Mouse (Mus musculus) cerebellum, postnatal 10 days (tissue): ENCODE measurements at regions not wholly inside any gene's neighbourhood (a gene's known extent, or its start where the extent isn't known, plus 50 kb on each side); places are given as distances from the start of the nearest gene placed in this dataset.

ENCODE experiments used
- DNase-seq, 2 experiments: peaks; one replicate each; pipeline ENCODE4 v3.0.0; 2021; ENCODE audit warnings: mixed read lengths in 2 of 2

DNA sequence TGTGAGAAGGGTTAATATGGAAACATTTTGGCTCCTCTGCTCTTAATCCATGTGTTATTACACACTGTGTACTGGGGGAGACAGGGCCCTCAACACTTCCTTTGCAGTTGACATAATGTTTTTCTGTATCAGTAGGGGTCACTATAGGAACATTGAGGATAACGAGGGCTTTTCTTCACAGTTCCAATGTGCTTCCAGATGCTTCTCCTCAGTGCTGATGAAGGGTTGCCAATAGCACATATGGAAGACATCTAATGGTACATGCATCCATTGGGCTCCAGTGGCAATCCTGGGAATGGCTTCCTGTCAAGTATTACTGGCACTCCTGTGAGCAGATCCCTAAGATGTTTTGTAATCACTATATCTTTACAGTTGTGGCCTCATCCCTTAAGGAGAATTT is 62.1 kb downstream of the Naa11 start:
- peak; percentile 50 to 63 for DNase-seq

DNA sequence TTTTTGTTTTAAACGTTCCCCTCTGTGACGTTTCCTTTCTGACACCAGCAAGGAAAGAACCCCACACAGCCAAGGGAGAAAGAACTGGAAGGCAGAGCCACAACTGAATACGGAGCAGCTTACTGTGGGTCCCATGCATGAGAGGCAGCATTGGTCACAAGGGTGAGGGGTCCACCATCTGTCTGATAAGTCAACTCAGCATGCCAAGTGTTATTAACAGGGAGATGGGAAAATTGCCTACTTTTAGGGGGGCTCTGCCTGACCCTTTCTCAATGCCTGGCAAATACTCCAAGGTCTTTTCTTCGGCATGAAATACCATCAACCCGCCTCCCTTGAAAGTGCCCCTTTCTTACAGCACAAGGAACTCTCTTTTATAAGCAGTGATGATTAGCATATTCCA is 66.3 kb downstream of the Naa11 start:
- peak; percentile 50 to 58 for DNase-seq

DNA sequence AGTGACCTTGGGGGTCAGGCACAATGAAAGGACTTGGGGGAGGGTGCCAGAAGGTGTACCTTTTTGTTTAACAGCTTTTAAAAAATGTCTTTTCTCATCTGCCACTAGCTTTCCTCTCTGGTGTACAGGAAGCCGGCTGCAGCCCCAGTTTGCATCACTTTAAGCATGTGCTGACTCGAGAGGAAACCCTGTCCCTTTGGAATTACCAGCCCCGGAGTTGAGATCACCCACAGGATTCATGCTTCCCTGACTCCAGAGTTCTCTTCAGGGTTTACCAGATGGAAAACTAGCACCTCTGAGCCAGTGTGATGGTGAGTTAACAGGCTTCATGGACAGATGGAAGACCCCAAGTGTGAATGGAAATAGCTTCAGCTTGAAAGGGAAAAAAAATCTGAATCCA is 68.3 kb downstream of the Naa11 start:
- DNase-seq, result no peak

DNA sequence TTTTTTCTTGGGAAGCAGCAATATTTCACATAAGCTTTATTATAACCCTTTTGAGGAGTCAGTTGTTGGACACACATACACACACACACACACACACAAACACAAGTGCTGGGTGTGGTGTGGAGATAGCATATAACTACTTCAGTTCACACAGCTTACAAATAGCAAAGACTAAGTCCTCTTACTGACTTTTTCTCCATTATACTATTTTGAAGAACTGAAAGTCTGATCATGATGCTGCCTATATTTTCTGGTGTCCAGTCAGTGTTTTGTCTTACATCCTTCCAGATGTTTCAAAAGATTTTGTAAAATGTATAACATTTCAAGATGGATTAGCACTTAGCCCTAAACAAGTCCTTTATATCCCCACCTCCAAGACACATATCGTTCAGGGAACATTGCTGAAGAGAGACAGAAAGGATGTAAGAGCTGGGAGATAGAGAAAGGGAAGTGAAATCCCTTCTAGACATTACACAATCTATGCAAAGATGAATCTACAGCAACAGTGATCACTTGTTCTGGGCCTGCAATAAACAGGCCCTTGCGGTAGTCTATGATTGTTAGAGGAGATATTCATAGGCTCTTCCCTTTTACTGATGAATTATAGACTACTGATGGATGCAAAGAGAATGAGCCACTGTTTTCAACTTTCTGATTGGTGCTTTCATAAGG is 72.2 kb downstream of the Naa11 start:
- no peak for DNase-seq

DNA sequence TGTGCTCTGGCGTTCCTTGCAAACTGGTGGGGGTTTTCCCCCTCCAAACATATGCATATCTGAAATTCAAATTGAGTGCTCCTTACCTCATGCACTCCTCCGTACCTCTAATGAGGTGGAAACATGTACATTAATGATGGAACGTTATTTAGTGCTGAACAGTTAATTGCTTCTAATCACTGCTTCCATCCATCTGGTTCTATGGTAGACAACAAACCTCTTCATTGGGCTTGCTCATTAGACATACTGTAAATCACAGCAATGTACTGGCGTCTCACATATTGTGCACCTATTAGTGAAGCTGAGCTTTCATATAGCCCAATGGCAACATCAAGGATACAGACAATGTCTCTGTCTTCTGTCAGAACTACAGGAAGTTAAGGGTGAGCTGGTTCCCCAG is 85.3 kb downstream of the Naa11 start:
- no peak for DNase-seq

DNA sequence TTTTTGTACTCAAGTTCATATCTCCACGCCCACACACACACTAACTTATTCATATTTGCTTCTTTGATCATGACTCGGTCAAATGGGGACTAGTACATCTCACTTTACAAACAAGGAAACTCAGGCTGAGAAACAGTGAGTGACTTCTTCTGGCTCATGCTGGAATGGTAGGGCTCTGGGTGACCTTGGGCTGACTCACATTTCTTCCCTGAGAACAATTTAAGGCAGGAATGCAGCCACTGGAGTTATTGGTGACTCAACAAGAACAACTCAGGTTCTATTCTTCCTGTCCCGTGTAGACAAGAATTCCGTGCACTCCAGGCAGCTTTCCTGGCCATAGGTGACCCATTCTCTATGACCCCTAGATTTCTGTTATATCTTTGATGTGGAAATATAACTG is 87.3 kb downstream of the Naa11 start:
- no peak for DNase-seq

DNA sequence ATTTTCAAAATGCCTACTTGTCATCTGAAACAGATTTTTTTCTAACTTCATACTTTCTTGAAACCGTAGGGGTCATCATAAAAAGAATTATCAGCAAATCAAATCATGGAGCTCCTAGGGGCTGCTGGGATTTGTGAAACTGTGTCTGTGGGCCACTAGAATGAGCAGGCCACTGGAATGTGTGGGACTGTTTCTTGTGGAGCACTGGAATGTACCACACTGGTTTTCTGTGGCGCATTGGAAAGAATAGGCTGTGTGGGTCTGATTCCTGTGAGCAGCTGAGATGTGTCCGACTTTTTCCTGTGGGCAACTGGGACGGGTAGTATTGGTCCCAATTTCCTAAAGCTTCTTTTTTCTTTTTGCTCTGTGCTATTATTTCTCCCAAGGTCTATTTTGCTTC is 90.6 kb downstream of the Naa11 start:
- DNase-seq, result peak; percentile 26 to 34

DNA sequence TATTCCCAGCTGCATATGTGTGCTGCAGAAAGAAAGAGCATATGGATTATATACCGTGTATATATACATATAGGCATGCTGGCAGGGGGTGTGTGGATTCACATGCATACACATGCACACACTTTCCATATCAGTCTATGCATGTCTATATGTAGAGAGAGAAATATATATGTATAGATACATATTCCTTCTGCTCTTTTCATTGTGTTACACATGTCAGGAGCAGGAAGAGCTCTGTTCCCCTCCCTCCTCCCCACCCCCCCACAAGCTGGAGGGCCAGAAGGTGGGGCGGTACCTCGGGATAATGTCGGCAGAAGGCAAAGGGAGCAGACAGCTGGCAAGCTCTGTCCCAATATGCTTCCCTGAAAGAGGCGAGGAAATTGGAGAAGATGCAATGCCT is 91.3 kb downstream of the Naa11 start:
- peak; percentile 94 to 96 for DNase-seq

DNA sequence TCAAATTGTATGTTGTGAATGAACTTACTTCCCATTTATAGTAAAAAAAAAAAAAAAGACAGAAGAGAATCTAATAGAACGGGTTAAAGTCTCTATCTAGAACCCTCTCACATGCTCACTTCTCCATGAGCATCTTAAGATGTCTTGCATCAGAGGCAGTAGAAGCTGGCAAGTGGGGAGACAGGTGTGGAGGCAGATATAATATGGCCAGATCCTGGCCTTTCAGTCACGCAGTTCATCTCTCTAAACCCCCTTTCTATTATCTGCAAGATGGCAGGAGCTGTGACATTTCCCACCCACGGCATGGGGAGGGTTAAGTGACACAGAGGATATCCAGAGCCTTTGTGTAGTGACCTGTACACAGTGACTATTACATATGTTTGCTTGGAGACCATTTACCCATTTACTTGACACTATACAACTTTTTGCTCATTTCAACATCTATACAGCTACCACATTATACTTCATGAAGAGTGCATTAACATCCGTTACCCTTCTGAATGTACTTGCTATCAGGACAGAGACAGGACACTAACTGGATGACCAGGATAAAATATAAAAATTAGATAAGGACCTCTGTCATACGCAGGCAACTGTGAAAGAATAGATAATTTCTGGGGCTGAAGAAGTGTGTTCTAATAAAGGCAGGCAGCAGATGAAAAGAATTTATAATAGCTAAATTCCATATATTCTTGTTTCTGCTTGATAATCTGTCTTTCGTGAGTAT is 91.9 kb downstream of the Naa11 start:
- peak in 1 of 2 experiments; percentile 30 for DNase-seq

DNA sequence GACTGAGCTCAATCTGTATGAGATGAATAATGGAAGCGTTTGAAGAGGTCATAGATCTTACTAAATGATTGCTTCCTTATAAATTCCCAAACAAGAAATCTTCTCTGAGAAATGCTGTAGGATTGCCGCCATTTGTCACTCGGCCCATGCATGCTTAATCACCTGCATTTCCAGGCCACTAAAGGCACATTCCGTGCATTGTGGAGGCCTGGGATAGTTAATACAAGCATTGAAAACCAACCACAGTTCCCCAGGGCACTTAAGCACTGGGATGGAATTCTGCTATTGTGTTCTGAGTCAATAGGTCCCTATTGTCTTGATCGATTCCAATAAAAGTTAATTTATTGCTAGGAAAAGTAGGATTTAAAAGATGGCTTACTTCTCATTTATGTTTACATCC is 92.5 kb downstream of the Naa11 start:
- no peak for DNase-seq

DNA sequence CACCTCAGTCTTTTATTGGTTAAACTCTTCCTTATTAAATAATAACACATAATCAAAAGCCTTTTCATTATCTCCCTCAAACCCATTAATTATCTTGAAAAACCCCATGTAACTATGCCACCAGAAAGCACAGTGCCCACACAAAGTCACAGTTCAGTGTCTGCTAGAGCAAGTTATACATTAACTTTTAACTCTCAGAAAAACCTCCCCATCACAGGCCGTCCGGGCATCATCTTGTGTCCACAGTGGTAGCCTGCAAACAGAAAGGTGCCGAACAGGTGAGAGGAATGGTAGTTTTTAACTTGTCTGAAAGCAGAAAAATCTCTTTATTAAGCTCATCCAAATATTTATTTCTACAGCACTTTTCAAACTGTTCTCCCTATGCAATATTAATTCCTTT is 96.0 kb downstream of the Naa11 start:
- no peak for DNase-seq

DNA sequence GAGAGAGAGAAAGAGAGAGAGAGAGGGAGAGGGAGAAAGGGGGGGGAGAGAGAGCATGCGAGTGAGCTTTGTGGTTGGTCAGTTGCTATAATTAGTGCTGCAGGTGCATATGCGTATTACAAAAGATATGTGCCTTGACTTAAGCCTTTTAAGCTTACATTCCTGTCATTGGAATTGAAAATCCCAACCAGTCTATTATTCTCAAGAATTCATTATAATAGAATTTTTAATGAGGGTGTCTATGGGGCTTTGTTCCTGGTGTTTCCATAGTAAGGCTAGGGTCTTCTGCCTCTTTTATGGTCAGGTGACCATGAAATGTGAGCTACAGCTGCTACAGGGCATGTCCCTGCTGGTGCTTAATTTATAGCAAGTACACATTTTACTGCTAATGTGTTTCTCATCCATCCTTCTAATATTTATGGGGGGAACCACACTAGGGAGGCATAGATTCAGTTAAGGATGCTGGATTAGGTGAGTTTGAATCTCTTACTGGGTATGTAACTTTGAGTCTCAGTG is 102.0 kb downstream of the Naa11 start:
- no peak for DNase-seq

DNA sequence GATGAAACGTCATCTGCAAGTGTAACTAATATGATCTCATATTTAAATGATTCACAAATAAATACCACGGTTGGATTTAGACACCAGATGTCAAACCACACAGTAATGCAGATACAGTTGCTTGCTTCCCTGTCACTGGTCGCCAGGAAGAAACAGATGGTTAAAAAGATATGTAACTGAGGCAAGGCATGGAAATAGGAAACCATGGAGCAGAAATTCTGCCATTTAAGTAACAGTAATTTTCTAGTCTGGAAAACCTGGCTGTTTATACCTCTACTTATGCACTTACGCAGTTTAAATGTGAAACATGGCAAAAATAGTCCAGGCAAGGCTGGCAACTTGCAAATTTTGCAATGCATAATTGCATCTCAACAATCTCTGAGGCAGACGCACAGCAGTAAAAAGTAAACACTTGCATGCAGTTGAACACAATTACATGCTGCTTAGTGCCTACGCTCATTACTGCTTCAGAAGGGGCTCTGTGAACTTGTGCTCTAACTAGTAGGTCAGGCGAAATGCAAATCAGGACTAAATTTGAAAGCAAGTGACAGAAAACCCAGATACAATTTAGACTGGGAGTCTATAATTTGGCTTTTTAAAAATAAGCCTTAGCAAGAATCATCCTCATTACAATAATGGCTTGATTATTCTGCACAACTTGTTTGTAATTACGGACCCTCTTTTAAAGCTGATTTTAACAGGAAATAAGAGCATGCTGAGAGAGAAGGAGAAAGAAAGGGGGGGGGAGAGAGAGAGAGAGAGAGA is 102.6 kb downstream of the Naa11 start:
- DNase-seq, result no peak

DNA sequence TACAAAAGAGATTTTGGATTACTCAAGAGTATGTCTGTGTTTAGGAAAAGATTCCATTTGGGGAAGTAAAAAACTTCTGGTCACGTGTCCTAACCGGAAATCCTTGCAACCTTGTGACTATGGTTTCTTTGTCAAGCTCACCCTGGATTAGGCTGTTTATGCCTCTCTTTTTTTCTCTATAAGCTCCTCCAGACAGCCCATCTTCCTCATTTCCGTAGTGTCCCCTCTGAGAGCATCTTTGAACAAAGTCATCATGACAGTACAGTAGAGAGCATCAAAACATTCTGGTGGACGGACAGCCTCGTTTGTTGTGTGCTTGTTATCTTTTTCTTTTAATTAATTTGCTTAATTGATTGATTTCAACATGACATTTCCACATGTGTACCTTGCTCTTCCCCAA is 112.7 kb downstream of the Naa11 start:
- no peak for DNase-seq

DNA sequence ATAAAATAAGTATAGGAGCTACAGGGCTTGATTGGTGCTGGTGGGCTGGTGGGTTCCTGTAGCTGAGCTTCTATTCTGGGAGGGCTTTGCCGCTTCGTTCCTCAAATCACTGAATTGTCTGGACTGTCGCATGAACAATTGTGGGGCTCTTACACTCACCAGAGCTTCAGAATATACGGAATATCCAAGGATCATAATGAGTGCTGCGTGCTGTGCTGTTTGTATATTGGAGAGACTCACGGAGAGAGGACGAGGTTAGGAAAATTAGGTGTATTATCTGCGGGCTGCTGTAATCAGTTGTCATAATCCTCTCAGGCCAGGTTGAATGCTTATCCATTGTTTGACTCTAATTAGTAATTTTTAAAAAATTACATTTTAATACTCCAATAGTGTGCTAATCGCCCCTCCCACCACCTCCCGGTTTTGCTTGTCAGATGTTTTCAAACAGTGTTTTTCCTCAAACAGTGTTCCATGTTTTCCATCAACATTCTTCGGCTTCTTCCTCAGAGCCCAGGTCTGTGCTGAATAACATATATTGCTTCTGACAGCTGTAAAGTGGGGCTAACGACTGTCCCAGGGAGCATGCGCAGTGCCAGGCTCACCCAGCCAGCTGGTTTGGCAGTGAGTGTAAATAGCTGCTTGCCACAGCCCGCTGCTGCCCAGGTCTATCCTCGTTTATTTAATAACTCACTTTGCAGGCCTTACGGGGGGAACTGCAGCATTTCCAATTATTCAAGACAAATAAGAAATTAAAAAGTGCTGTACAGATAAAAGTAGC is 114.2 kb downstream of the Naa11 start:
- DNase-seq, result peak; percentile 79 to 86

DNA sequence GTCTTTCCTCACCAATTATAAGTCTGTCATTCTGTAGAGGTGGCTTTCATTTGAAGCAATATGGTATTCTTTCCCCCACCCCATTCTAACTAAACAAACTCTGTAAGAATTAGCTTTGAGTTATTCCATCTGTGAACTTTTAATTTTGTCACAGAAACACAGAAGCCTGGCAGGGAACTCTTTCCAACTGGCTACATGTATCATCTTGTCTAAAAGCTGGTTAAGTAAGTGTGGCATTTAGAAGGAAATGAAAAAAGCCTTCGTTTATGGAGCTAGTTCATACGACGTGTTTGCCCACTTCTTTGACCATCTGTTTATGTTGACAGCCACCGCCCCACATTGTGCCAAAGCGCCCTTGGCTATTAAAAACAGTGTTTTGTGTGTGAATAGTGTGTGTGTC is 115.5 kb downstream of the Naa11 start:
- peak; percentile 39 to 44 for DNase-seq

DNA sequence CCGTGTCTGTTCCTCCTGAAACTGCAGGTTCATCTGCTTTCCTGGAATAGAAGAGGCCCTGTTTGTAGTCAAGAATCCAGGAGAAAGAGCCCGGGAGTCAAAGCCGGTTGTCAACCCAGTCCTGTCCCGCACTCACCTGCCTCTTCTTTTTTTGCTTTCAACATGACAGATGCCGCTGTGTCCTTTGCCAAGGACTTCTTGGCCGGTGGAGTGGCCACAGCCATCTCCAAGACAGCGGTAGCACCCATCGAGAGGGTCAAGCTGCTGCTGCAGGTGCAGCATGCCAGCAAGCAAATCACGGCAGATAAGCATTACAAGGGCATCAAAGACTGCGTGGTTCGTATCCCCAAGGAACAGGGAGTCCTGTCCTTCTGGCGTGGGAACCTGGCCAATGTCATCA is 127.5 kb downstream of the Naa11 start:
- DNase-seq, result peak; percentile 77 to 84

DNA sequence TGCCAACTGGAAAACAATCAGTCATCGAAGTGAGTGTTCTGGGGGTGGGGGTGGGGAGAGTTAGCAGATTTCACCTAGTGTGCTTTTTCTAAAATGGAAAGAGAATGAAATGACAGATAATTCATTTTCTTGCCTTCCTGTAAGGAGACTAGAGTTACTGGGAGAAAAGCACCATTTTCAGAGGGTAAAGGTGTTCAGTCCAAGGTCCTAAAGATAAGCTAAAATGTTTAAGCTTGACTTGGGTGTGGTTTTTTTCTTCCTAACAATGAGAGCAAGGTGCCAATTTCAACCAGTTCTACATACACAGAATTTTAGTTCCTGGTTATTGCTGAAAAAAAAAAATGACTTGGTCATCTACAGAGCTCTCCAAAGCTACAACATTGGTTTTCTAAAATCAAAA is 135.1 kb downstream of the Naa11 start:
- DNase-seq, result no peak

DNA sequence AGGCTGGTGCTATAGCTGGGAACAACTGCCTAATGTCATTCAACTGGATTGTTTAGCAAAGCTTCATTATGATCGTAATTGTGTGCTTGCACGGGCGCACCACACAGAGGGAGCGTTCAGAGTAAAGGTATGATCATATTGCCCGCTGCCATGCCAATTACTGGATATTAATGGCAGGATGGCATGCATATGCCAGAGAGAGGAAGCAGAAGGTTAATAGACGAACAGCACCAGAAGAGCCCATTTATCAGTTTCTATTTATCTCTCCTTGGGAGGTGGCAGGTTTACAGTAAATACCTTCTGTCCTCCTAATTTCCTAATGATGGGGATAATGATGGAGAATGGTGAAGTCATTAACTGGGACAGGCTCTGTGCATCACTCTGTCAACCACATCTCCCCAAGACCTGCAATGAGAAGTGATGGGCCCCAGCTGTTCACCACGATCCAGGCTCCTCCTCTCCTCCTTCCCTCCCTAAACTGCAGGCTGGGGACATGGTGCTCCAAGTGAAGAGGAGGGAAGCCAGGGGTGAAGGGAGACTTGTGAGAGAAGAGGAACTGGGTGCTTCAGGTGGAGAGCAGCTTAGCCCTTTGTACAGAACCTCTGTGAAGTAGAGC is 135.6 kb downstream of the Naa11 start:
- peak; percentile 46 to 66 for DNase-seq

DNA sequence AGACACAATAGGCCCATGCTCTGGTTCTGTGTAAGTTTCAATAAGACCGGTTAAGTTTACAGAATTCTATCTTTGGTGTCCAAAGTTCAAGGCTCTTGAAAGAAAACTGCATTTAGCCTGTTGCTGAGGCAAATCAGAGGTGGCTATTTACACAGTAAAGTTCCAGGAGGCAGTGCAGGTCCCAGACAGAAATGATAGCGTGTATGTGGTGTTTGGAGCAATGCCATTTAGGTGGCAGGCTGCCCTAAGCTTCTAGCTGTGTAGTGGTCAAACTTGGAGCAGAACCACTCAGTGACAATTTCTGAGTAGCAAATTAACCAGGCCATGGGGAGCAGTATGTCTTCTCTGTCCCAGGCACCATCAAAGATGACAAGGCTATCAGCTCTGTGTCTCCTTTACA is 125.5 kb upstream of the Paqr3 start:
- DNase-seq, result peak; percentile 74 to 80

DNA sequence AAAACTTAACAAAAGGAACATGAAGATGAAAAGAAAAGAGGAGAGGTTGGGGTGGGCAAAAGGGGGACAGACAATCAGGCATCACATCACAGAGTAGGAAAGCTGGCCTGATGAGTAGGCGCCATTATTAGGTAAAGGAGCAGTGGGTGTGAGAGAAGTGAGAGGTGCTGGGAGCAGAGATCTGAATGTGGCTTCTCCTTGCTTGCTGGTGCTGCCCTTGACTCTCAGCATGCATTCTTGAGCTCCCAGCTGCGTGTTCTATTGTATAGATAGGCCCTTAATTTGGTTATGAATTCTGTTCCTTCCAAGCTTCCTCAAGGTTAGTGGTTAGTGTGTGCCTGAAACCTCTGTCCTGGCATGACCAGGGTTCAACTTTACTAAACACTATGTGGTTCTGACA is 115.0 kb upstream of the Paqr3 start:
- no peak for DNase-seq

DNA sequence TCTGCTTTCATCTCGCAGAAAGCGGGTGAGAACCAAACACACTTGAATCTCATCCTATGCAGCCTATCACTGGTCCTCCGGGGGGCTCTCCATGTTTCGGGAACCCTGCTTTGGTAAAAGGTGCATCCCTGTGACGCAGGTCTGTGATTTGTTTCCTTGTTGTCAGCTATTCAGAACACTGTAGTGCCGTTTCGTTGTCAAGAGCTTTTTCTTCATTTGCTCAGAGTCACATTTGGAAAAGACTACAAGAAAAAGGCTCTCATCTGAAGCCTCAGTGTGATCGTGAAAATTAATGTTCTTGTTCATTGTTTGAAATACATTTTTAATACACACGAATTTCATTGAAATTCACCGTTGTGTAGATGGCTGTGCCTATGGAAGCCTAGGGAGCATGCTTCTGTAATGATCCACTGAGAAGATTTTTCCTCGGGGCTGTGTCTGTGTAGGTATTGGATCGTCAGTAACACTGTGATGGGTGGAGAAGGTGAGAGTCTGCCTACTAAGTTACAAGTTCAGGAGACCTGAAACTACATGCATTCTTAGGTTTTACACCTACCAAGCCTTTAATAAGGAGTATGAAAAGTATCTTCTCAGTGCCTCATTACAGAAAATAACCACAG is 112.0 kb upstream of the Paqr3 start:
- no peak for DNase-seq
